Mouse (Mus musculus): ENCODE data around the gene Lingo3. TPM values are rescaled to one million over a fixed set of nuclear protein-coding genes. Genes with fewer than 3 reads are reported as not detected.

The Lingo3 gene
- polyA plus RNA-seq, 1 experiment = 0.19 TPM

DNA sequence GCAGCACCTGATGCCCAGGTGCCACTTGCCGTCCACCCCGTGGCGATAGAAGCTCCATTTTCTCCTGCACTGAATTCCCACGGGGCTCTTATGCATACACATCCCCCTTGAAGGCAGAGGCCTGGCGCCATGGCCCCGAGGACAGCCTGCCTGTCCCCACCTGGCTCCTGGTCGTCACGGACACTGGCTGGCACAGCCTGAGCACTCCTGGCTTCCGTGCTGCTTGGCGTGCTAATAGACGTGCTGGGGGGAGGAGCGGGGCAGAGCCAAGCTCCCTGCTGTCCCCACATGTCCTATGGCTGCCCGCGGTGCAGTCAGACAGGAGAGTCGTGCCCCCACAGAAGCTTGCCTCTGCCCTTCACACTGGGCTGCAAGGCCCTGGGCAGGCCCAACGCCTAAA is 20.6 kb upstream of the Lingo3 start:
- H3K4me3 ChIP-seq (ENCODE audit: insufficient read depth, low read length) = no peak overlapping the region
- H3K27ac ChIP-seq (ENCODE audit: insufficient read depth, low read length) = no peak overlapping the region
- TF ChIP-seq CTCF (IDR thresholded peaks at IDR 0.05; ENCODE audit: borderline replicate concordance, insufficient read depth, low read length) (no peak), POLR2A (IDR thresholded peaks at IDR 0.05; ENCODE audit: low read depth, low read length) (no peak)
- no peaks in the 10 kb centered on the region for H3K4me1 ChIP-seq (ENCODE audit: control insufficient read depth, insufficient read depth, low read length)

DNA sequence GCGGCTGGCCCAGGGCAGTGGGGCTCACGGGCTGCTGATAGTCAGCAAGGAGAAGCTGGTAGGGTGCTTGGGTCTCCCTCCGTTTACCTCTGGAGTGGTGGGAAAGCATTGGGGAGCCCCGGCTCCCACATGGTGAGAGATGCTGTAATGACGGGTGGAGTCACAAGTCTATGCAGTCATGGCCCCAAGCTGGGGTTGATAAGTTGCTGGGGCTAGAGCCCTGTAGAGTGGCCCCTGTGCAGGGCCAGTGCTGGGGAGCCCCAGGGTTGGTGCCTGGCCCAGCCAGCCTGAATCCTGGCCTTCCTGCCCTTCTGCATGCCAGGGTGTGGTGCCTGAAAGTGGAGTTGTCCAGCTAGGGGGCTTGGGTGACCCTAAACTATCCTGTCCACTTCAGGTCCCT is 18.5 kb upstream of the Lingo3 start:
- TF ChIP-seq POLR2A (IDR thresholded peaks at IDR 0.05; ENCODE audit: low read depth, low read length) (no peak), CTCF (IDR thresholded peaks at IDR 0.05; ENCODE audit: borderline replicate concordance, insufficient read depth, low read length) (no peak)
- no peak overlapping the region for H3K4me3 ChIP-seq (ENCODE audit: insufficient read depth, low read length)
- H3K4me1 ChIP-seq (ENCODE audit: control insufficient read depth, insufficient read depth, low read length) = no peaks in the 10 kb centered on the region
- no peak overlapping the region for H3K27ac ChIP-seq (ENCODE audit: insufficient read depth, low read length)

DNA sequence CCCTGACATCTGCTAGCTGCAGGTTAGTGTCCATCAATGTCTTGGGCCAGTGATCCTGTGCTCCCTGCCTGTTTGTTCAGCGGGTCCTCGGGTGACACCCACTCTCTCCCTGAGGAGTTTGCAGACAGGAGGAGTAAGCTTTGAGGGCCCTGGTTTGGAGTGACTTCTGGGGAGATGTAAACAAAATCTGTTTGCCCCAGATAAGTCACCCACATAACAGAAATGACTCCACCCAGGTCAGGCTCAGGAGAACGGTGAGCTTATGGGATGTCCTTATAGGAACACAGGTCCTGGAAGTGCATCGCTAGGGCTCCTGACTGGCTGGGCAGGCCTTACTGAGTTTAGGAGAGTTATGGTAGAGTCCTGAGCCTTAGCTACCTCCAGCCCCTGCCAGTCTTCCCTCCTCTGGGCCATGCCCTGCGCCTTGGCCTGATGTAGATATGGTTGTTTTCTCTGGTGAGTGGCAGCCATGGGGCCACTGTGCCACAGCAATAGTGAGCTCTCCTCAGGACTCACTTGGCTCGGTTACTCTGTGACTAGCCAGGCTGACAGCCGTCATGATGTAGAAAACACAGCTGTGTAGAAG is 14.6 kb upstream of the Lingo3 start:
- no peak overlapping the region for H3K27ac ChIP-seq (ENCODE audit: insufficient read depth, low read length)
- H3K4me3 ChIP-seq (ENCODE audit: insufficient read depth, low read length) = no peak overlapping the region
- 0 out of 2 replicates have a peak, but pooled peaks cover 7% of the 10 kb centered on the region for H3K4me1 ChIP-seq (ENCODE audit: control insufficient read depth, insufficient read depth, low read length)
- TF ChIP-seq POLR2A (IDR thresholded peaks at IDR 0.05; ENCODE audit: low read depth, low read length) (no peak), CTCF (IDR thresholded peaks at IDR 0.05; ENCODE audit: borderline replicate concordance, insufficient read depth, low read length) (no peak)

DNA sequence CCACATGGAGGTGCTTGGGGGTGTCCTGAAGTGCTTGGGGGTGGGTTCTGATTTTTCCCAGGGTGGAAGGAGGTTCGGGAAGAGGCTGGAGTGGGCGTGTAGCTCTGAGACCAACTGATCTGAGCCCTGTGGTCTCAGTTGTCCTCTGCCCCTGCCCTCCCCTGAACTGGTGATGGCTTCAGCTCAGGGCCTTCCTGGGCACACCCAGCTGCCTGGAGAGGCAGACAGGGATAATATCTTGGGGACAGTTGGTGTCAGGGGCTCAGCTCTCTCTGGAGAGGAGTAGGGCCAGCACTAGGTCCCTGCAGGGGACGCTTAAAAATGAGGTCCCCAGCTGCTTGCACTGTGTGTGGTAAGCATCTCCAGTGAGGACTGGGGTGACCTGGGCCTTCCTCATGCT is 14.0 kb upstream of the Lingo3 start:
- TF ChIP-seq CTCF (IDR thresholded peaks at IDR 0.05; ENCODE audit: borderline replicate concordance, insufficient read depth, low read length) (no peak), POLR2A (IDR thresholded peaks at IDR 0.05; ENCODE audit: low read depth, low read length) (no peak)
- Histone ChIP-seq H3K27ac (ENCODE audit: insufficient read depth, low read length) (no peak overlapping the region), H3K4me3 (ENCODE audit: insufficient read depth, low read length) (no peak overlapping the region), H3K4me1 (ENCODE audit: control insufficient read depth, insufficient read depth, low read length) (0 out of 2 replicates have a peak, but pooled peaks cover 7% of the 10 kb centered on the region)

DNA sequence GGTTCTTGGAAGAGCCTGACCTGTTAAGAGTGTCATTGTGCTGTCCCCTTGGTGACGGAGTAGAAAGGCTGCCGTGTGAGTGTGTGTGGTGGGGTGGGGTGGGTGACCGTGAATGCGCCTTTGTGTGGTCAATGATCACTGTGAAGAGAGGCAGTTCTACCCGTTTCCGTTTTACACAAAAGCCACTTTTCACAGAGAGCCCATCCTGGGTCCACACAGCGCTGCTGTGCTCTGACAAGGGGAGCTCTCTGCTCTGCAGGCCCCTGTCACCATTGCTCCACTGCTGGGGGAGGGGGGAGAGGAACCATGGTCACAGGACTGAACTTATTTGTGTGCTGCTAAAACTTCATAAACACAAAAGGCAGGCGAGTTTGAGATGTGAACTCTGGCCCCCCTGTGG is 13.5 kb upstream of the Lingo3 start:
- no peak for TF ChIP-seq CTCF (IDR thresholded peaks at IDR 0.05; ENCODE audit: borderline replicate concordance, insufficient read depth, low read length)
- TF ChIP-seq POLR2A (IDR thresholded peaks at IDR 0.05; ENCODE audit: low read depth, low read length) = no peak
- no peak overlapping the region for H3K4me3 ChIP-seq (ENCODE audit: insufficient read depth, low read length)
- no peak overlapping the region for H3K27ac ChIP-seq (ENCODE audit: insufficient read depth, low read length)
- H3K4me1 ChIP-seq (ENCODE audit: control insufficient read depth, insufficient read depth, low read length) = 0 out of 2 replicates have a peak, but pooled peaks cover 7% of the 10 kb centered on the region

DNA sequence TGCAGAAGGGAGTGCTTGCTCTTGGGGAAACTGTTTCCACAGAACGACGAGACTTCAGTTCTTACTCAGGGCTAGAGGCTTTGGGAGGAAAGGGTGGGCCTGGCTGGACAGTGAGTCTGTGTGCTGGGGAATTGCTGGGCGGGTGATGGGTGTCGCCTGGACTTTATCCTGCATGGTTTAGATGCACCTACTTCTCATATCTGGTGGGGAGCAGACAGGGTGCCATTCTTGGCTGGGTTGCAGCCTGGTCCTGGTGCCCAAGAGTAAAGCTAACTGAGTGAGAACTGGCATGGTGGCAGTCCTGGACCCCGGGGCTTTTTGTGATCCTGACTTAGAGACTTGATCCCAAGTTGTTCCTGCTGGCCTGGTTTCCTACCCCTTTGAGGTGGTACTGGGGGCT is 13.1 kb upstream of the Lingo3 start:
- TF ChIP-seq CTCF (IDR thresholded peaks at IDR 0.05; ENCODE audit: borderline replicate concordance, insufficient read depth, low read length) (no peak), POLR2A (IDR thresholded peaks at IDR 0.05; ENCODE audit: low read depth, low read length) (no peak)

DNA sequence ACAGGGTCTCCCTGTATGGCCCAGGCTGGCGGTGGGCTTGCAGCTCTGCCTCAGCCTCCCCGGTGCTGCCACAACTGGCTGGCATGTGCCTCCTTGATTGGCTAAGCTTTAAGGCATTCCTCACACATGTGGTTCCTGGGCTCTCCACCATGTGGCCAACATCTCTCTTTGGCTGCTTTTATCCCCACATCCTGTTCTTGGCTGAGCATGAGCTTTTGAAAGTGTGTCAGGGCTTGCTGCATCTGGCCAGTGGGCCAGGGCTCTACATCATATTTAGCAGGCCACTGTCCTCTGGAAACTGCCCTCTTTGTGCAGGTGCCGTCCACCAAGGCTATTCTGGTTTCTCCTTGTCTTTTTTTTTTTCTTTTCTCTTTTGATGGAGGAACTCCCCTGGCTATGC is 12.4 kb upstream of the Lingo3 start:
- no peak overlapping the region for H3K27ac ChIP-seq (ENCODE audit: insufficient read depth, low read length)
- H3K4me3 ChIP-seq (ENCODE audit: insufficient read depth, low read length) = peak overlapping the region; percentile 59
- no peak; the same call in 1 of the 2 replicates for TF ChIP-seq CTCF (IDR thresholded peaks at IDR 0.05; ENCODE audit: borderline replicate concordance, insufficient read depth, low read length)
- TF ChIP-seq POLR2A (IDR thresholded peaks at IDR 0.05; ENCODE audit: low read depth, low read length) = no peak
- 0 out of 2 replicates have a peak, but pooled peaks cover 7% of the 10 kb centered on the region for H3K4me1 ChIP-seq (ENCODE audit: control insufficient read depth, insufficient read depth, low read length)

More for the DNA sequence above, 13.1 kb upstream of the Lingo3 start:
- Histone ChIP-seq H3K4me3 (ENCODE audit: insufficient read depth, low read length) (no peak overlapping the region), H3K27ac (ENCODE audit: insufficient read depth, low read length) (no peak overlapping the region), H3K4me1 (ENCODE audit: control insufficient read depth, insufficient read depth, low read length) (0 out of 2 replicates have a peak, but pooled peaks cover 7% of the 10 kb centered on the region)

DNA sequence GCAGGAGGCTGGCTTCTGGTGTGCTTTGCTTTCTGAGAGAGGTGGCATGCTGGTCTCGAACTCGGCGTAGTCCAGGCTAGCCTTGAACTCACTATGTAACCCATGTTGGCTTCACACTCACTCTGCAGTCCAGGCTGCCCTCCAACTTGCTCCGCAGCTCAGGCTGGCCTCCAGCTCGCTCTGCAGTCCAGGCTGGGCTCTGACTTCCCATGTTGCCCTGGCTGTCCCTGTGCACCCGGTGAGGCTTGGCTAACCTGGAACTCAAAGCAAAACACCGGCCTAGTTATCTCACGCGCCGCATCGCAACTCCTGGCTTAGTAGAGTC is 11.9 kb upstream of the Lingo3 start:
- peak overlapping the region; percentile 59 for H3K4me3 ChIP-seq (ENCODE audit: insufficient read depth, low read length)
- TF ChIP-seq POLR2A (IDR thresholded peaks at IDR 0.05; ENCODE audit: low read depth, low read length) (no peak), CTCF (IDR thresholded peaks at IDR 0.05; ENCODE audit: borderline replicate concordance, insufficient read depth, low read length) (no peak)
- H3K4me1 ChIP-seq (ENCODE audit: control insufficient read depth, insufficient read depth, low read length) = 0 out of 2 replicates have a peak, but pooled peaks cover 7% of the 10 kb centered on the region
- H3K27ac ChIP-seq (ENCODE audit: insufficient read depth, low read length) = no peak overlapping the region

DNA sequence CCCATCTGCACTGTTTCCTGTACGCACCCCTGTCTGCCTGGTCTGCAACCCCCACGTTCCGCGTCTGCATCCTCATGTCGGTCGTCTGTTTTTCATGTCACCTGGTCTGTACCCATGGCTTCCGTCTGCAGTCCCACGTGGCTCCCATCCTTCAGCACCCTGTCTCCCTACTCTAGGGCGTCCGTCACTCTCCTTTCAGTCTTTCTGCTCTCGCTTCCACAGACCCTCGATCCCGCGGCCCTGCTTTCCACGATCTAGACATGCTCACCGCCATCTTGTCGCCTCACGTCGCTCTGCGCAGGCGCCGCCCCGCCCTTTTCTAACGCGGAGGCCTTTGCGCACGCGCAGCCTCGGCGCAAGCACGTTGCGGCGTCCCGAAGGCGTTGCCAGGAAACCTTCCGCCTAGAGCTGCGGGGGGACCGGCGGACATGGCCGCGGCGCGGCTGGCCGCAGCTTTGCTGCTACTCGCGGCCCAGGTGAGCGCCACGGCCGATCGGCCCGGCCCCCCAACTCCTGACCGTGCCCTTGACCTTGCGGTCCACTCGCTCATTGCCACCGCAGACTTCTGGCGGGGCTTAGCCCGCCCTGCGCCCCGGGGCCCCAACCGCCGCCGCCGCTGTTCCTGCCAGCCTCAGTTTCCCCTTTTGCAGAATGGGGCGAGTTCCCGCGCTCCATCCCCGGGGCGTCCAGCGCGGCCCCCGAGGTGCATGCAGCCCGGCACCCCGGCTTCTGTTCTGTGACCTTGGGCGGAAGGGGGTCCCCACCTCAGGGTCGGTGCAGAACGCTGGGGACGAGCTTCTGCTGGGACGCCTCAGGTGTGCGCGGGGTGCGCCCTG is 11.3 kb upstream of the Lingo3 start, which contains the start of the genes Lsm7 and Sppl2b:
TSS of gene Lsm7 (minus strand) at position 297 of the 836 bp plus-strand sequence.
TSS of gene Sppl2b (plus strand) at position 363 of the 836 bp plus-strand sequence.
- Histone ChIP-seq H3K4me1 (ENCODE audit: control insufficient read depth, insufficient read depth, low read length) (0 out of 2 replicates have a peak, but pooled peaks cover 7% of the 10 kb centered on the region), H3K27ac (ENCODE audit: insufficient read depth, low read length) (no peak within 1 kb of the TSS), H3K4me3 (ENCODE audit: insufficient read depth, low read length) (peak within 1 kb of the TSS; percentile 94)
- TF ChIP-seq POLR2A (IDR thresholded peaks at IDR 0.05; ENCODE audit: low read depth, low read length) (peak; percentile 93), CTCF (IDR thresholded peaks at IDR 0.05; ENCODE audit: borderline replicate concordance, insufficient read depth, low read length) (no peak)

DNA sequence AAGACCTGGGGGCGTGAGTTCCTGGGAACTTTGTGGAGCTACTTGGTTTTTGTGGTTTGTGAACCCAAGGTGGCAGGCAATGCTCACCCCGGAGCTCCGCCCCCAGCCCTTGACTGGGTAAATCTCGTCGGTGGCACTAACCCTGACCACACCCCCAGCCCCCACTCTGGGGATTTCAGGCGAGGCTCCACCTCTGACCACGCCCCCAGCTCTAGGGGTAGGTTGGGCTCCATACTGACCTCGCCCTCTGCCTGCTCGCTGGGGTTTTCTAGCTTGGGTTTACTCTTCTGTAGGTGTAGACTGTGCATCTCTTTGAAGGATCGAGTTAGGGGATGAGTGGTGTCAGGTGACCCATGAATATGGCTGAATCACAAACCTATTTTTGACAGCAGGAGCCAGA is 4.7 kb upstream of the Lingo3 start:
- no peak overlapping the region for H3K27ac ChIP-seq (ENCODE audit: insufficient read depth, low read length)
- H3K4me3 ChIP-seq (ENCODE audit: insufficient read depth, low read length) = no peak overlapping the region
- H3K4me1 ChIP-seq (ENCODE audit: control insufficient read depth, insufficient read depth, low read length) = 0 out of 2 replicates have a peak, but pooled peaks cover 2% of the 10 kb centered on the region
- TF ChIP-seq POLR2A (IDR thresholded peaks at IDR 0.05; ENCODE audit: low read depth, low read length) (no peak), CTCF (IDR thresholded peaks at IDR 0.05; ENCODE audit: borderline replicate concordance, insufficient read depth, low read length) (no peak)
